Mouse (Mus musculus) erythroblast, embryonic 14.5 days (primary cell): ENCODE measurements around the gene Dld.

Experiments
- GATA1 ChIP-seq: IDR thresholded peaks from 2 replicates; pipeline ENCODE4 v1.6.1; 2012; ENCODE audit warnings: low read length, inconsistent platforms, mixed read lengths
- TAL1 ChIP-seq: IDR thresholded peaks from 3 replicates; pipeline ENCODE4 v1.6.1; 2012; ENCODE audit warnings: low read length, inconsistent platforms, mixed read lengths

DNA sequence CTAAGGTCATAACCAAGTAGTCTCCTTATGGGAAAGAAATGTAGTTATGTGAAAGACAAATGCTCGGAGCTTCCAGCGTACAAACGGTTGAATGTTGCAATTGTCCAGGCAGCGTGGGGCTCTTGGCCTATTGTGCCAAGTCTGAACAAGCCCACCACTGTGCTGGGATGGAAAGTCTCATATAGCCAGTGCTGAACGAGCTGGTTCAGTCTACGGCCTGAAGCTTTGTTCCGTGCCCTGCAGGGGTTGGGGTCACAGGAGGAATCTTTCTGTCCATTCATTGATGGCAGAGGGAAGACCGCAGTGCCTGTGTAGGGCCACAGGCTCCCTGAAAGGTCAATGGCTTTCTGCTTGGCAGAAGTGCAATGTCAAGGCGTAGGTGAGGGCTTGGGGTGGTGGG lies 40.6 kb downstream of the Dld start:
- TF ChIP-seq TAL1 (no peak), GATA1 (no peak)
